Mouse (Mus musculus) brown adipose tissue, adult 24 weeks (tissue): ENCODE measurements around the gene Ggnbp2. TPM values are rescaled to one million over a fixed set of nuclear protein-coding genes. Genes with fewer than 3 reads are reported as not detected.

ENCODE experiments used
- polyA plus RNA-seq: library from polyadenylated mRNA; stranded (reverse); fragments of >200 nt; gene quantifications from 2 replicates; pipeline ENCODE4 v1.2.4, GENCODE M21; 2012; ENCODE audit not compliant: missing spikeins, insufficient read depth, insufficient read length

Ggnbp2 gene
- polyA plus RNA-seq, 1 experiment: 60.0 TPM

Other genes starting within 250 kb of the Ggnbp2 start
- 6.9 and 9.6 TPM in 2 replicates for gene Mrm1, start 51.3 kb downstream of the Ggnbp2 start, polyA plus RNA-seq
- 18.6 and 22.3 TPM in 2 replicates for gene Dhrs11, start 41.8 kb downstream of the Ggnbp2 start, polyA plus RNA-seq
- 3.5 and 3.6 TPM in 2 replicates for gene Myo19, start 9.3 kb upstream of the Ggnbp2 start, polyA plus RNA-seq
- 3.5 and 4.7 TPM in 2 replicates for gene Pigw, start 9.5 kb upstream of the Ggnbp2 start, polyA plus RNA-seq
- 18.5 and 22.0 TPM in 2 replicates for gene Znhit3, start 45.5 kb upstream of the Ggnbp2 start, polyA plus RNA-seq
- gene Car4, start 87.0 kb upstream of the Ggnbp2 start, polyA plus RNA-seq: 26.3 and 58.9 TPM in 2 replicates